Mouse (Mus musculus): Measurements from ENCODE around the gene Lgals4.

GRCm38 (mm10) chr7:28830981-28831380, 2.7 kb upstream of the Lgals4 start:
- no peak for TF ChIP-seq CTCF (IDR thresholded peaks at IDR 0.05 in 2 of 3, conservative IDR thresholded peaks at IDR 0.05 in 1 of 3; ENCODE audit: control insufficient read depth in 1 of 3, insufficient read depth in 1 of 3, low read depth in 2 of 3, low read length in 3 of 3, poor library complexity in 1 of 3, severe bottlenecking in 1 of 3)
- no peak for TF ChIP-seq POLR2A (IDR thresholded peaks at IDR 0.05; ENCODE audit: control insufficient read depth in 1 of 2, insufficient read depth in 1 of 2, low read depth in 1 of 2, low read length in 2 of 2, poor library complexity in 1 of 2)
- no peak for TF ChIP-seq HCFC1 (IDR thresholded peaks at IDR 0.05; ENCODE audit: low read depth, low read length)
- no peak for TF ChIP-seq SMC3 (IDR thresholded peaks at IDR 0.05; ENCODE audit: low read depth, low read length)
- no peak for TF ChIP-seq TAL1 (IDR thresholded peaks at IDR 0.05; ENCODE audit: low read length)
- no peak for TF ChIP-seq EP300 (IDR thresholded peaks at IDR 0.05; ENCODE audit: low read depth in 1 of 2, low read length in 2 of 2)
- TF ChIP-seq ZC3H11A (IDR thresholded peaks at IDR 0.05; ENCODE audit: low read depth, low read length) = no peak
- no peak for TF ChIP-seq ZMIZ1 (IDR thresholded peaks at IDR 0.05; ENCODE audit: low read depth, low read length)
- TF ChIP-seq ETS1 (IDR thresholded peaks at IDR 0.05; ENCODE audit: low read depth, low read length) = no peak
- no peak for TF ChIP-seq E2F4 (IDR thresholded peaks at IDR 0.05; ENCODE audit: borderline replicate concordance, low read depth, low read length)
